Mouse (Mus musculus): ENCODE measurements around the gene Agbl1.

DNA sequence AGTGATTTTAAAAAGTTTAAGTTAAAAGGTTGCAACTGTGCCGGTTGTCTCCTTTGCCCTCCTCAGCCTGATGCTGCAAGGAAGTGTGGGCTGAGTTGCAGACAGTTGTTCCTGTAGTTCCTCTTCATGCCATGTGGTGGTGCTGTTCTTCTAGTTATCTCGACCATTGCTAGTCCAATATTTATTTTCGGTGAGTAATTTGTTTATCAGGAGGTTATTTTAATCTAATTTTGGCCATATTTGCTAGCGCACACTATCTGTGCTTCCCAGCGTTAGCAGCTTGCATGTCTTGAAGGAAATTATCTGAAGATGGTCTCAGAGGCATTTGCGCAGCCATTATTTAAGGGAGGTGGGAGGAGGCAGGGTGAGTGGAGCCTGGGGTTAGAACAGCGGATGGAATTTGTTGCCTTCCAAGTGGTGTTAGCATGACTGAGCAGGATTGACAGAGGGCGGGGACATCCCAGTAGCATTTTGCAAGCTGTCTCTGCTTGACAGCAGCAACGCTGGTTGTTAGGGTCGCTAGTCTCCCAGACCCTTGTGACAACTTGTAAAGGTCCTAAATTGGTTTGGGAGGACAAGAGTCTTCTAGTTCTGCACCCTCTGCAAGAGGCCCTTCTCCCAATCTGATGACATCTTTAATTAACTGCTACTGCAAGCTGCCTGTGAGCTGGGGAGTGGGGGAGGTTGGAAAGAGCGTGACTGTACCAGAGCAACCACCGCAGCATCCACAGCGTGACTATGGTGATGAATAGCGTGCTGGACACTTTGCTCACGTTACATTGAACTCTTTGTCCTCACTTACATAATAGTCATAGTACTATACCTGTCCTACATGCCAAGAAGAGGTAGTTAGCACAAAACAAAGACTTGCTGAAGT, 163.5 kb downstream of the Agbl1 start:
- TF ChIP-seq CTCF (IDR thresholded peaks at IDR 0.05; ENCODE audit: control insufficient read depth, insufficient read depth, insufficient read length): no peak
- no peak for TF ChIP-seq USF1 (IDR thresholded peaks at IDR 0.05; ENCODE audit: low read depth)
- TF ChIP-seq CEBPB (IDR thresholded peaks at IDR 0.05; ENCODE audit: low read depth): no peak
- no peak for TF ChIP-seq MYOG (IDR thresholded peaks at IDR 0.05; ENCODE audit: control insufficient read depth, extremely low read depth, insufficient read length)

Measured in C2C12 (cell line).